Mouse (Mus musculus): ENCODE data around the gene Smim4.

Gene Smim4

DNA sequence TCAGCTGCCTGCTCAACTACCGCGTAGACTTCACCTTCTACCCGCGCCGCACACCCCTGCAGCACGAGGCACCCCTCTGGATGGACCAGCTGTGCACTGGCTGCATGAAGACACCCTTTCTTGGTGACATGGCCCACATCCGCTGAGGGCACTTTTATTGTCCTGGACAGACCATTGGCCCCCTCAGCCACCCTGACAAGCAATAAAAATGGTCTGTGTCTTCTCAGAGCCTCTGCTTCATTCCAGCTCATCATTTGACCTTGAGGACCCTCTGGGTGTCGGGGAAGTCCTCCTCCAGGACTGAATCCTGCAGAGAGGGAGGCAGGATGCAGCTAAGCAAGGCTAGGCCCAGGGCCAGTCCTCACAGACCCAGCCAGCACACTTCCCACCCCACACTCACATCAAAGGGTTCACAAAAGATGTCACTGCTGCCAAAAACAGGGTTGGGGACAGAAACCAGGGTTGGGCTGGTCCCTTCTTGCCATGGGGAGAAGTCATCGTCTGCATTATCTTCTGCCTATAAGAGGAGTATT lies 10.2 kb upstream of the Smim4 start:
- ATAC-seq (ENCODE audit: low TSS enrichment), result no peak

GRCm38 (mm10) chr14:31138219-31138896 lies 9.6 kb upstream of the Smim4 start:
- ATAC-seq (ENCODE audit: low TSS enrichment), result no peak

- no peak for ATAC-seq (ENCODE audit: low TSS enrichment)
These were observed 9.0 kb upstream of the Smim4 start for GRCm38 (mm10) chr14:31137791-31138190.

DNA sequence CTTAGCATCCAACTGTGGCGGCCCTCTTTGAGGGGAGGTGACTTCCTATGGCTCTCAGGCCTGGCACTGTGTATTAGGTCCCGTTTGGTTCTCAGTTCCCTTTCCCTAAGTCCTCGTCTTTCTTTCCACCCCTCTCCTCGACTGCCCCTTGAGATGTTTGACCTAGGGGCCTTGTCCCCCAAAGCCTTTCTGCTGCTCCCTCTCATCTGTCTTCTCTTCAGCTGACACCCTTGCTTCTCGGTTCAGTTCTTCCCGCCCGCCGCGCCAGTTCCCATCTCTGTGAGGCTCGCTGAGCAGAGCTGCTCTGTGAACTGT lies 8.5 kb upstream of the Smim4 start:
- ATAC-seq (ENCODE audit: low TSS enrichment), result no peak

GRCm38 (mm10) chr14:31136411-31137280 lies 7.9 kb upstream of the Smim4 start:
- ATAC-seq (ENCODE audit: low TSS enrichment), result no peak

DNA sequence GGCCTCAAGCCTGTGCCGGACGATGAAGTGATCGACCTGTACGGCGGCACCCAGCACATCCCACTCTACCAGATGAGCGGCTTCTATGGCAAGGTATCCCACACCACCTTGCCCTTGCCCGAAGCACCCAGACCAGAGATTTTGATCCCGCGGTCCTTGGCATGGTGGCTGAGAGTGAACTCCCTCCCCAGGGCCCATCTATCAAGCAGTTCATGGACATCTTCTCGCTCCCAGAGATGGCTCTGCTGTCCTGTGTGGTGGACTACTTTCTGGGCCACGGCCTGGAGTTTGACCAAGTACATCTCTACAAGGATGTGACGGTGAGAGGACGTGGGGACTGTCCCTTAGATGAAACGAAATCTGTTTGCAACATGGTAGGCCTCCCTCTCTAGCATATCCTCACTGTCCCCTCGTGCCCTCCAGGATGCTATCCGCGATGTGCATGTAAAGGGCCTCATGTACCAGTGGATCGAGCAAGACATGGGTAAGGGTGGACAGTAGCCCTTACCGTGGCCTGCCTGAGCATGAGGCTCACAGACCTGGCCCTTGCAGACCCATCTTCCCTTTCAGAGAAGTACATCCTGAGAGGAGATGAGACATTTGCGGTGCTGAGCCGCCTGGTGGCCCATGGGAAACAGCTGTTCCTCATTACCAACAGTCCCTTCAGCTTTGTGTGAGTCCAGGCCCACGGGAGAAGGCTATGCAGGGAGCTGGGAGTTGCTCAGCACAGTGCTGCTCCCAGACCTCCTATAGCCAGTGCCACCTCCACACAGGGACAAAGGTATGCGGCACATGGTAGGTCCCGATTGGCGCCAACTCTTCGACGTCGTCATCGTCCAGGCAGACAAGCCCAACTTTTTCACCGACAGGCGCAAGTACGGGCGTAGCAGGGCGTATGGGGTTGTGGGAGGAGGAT lies 7.0 kb upstream of the Smim4 start:
- no peak for ATAC-seq (ENCODE audit: low TSS enrichment)

DNA sequence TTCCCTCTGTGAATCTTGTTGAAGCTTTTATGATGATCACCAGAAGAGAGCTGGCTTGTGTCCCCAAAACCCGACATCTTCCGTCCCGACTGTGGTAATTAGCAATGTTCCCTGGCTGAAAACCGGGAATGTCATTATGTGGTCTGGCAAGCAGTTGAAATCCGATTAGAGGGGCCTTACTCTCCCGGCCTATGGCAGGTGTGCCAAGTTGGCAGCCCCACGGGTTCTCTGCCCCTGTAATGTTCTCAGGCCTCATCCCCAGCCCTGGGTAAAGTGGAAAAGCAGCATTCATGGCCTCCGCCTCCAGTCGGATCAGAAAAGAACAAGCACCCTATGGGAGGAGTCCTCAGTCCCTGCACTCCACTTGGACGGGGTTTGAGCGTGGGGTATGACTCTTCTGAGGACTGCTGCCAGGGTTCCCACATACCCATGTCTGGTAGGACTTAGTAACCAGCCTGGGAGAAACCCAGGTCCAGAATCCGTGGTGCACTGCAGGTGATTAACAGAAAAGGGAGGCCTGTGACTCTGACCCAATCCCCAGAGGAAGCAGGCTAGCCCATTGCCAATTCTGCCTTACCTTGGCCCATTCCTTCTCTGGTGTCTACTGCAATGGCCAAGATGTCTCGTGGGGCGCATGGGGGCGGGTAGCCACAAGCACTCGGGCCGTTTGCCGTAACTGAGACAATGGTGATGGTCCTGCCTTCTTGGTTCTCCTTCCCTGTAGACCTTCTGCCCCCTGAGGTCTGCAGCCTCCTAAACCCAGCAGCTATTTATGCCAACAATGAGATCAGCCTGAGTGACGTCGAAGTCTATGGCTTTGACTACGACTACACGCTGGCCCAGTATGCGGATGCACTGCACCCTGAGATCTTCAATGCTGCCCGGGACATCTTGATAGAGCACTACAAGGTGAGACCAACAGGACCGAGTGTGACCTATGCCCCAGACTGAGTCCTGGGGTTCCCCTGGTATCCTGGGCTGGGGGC lies 5.6 kb upstream of the Smim4 start:
- ATAC-seq (ENCODE audit: low TSS enrichment), result no peak

GRCm38 (mm10) chr14:31133023-31133665 lies 4.4 kb upstream of the Smim4 start:
- no peak for ATAC-seq (ENCODE audit: low TSS enrichment)

DNA sequence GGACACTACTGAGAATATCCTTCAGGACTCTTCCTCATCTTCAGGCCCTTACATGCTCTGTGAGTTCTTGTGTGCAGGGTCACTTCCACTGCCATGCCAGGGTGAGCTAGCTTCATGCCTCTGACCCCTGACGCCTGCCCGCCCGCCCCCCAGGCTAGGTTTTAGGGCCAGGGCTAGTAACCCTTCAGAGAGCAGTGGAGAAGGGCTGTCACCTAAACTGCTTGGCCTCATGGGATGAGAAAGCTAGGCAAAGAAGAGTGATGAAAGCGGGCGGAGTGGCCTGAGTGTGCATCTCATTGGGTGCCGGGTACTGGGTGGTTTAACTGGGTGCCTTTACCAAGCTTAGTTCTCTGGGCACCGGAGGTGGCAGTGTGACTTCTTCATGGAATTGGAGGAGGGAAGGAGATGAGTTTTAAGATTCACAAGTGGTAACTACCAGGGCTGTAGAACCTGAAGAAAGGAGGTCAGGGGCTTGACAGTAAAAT lies 3.8 kb upstream of the Smim4 start:
- ATAC-seq (ENCODE audit: low TSS enrichment), result no peak

DNA sequence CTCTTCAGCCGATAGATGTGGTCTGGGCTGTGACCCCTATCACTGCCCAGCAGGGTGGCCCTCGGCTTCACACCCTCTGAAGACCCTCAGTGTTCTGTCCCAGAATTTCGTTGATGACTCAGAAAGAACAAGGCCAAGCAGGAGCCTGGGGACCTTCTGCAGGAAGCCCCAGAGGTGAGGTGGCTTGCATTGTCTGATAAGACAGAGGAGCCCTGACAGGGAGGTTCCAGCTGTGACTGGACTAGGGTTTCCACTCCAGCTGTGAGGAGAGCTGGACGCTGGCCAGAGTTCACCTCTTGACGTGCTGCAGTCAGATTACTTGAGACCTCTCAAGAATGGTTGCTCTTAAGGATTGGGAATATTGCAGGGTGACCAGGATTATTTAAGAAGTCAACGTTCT lies 3.3 kb upstream of the Smim4 start:
- ATAC-seq (ENCODE audit: low TSS enrichment), result no peak

GRCm38 (mm10) chr14:31131272-31131821 lies 2.6 kb upstream of the Smim4 start:
- no peak for ATAC-seq (ENCODE audit: low TSS enrichment)

DNA sequence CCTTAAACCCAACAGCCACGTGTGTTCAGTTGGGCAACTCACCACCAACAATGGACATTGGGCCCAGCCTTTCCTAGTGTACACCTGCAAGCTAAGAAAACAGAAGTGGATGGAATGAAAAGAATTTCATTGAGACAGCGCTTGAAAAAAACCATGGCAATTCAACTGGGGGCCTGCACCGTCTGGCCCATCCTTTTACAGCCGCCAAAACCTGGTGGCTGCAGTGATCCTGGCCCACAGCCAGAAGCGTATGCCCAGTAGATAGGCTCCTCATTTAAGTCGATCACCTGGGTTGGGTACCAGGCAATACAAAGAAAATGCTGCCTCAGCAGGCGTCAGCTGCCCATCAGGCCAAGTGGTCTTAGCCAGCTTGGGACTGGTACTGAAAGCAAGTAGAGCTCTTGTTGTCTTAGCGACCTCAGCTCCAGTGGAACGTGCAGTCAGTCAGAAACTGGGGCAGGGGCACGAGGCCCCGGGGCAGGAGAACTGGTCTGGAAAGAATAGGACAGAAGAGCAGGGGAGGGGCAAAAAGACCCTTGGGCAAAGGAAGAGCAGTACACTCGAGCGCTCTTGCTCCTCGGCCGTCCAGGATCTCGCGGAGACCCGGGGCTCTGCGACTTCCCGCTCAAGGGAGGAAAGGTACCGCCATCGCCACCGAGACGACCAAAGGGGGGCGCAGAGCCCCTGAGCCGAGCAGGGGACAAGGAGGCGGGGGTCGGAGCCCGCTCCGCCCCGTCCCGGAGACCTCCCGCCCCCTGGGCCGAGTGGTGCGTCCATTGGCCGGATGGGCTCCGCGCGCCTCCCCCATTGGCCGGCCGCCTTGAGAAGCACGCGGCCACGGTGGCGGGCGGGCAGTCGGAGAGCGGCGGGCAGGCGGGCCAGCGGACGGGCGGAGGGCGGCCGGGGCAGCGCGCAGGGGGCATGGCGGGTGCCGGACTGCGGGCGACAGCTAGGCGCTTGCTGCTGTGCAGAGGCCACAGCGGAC lies 1.8 kb upstream of the Smim4 start, which contains the start of gene Nt5dc2:
TSS of gene Nt5dc2 (plus strand) at position 818 of the 985 bp plus-strand sequence.
- ATAC-seq (ENCODE audit: low TSS enrichment), result no peak

- no peak for ATAC-seq (ENCODE audit: low TSS enrichment)
These were observed 825 bp upstream of the Smim4 start for GRCm38 (mm10) chr14:31129326-31130235.

- 0 out of 2 replicates have a peak, but pooled peaks have one; percentile 18 for ATAC-seq (ENCODE audit: low TSS enrichment)
These were observed 493 bp downstream of the Smim4 start for GRCm38 (mm10) chr14:31128101-31128825.

DNA sequence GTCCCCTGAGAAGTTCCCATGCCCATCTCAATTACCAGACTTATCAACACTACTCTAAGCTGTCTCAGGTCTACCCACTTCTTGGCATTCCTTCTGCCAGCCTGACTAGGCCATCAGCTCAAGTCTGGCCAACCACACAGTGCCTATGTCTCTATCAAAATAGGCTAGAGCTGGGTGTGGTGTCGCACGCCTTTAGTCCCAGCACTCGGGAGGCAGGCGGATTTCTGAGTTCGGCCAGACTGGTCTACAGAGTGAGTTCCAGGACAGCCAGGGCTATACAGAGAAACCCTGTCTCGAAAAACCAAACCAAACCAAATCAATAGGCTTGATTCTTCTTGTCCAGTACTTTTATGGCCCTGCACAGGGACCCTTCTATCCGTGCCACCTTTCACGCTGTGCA lies 1.9 kb downstream of the Smim4 start:
- no peak for ATAC-seq (ENCODE audit: low TSS enrichment)
